Mouse (Mus musculus): ENCODE measurements around the gene Rcor3. TPM values are rescaled to one million over a fixed set of nuclear protein-coding genes. Genes with fewer than 3 reads are reported as not detected.

Gene Rcor3
- polyA plus RNA-seq (2012; ENCODE audit: insufficient read depth, low replicate concordance), result 6.0 and 15.6 TPM in 2 replicates

GRCm38 (mm10) chr1:192137926-192138910 is at the start of gene Rcor3:
Gene Rcor3, minus strand, starts transcription at chr1:192138062.
- Histone ChIP-seq H3K4me1 (peaks cover 36% of the 10 kb centered on the region), H3K9me3 (peaks cover 8% of the 10 kb centered on the region), H3K4me3 (replicated peaks) (peak within 1 kb of the TSS; percentile 98), H3K27me3 (replicated peaks) (no peaks in the 10 kb centered on the region), H3K36me3 (replicated peaks; ENCODE audit: low read length) (peaks cover 16% of the 10 kb centered on the region)
- no peak for TF ChIP-seq FLI1 (IDR thresholded peaks at IDR 0.05; ENCODE audit: low read length)

- no peak for TF ChIP-seq FLI1 (IDR thresholded peaks at IDR 0.05; ENCODE audit: low read length)
- TF ChIP-seq GATA1 (IDR thresholded peaks at IDR 0.05; ENCODE audit: borderline replicate concordance, low read length), result no peak
- Histone ChIP-seq H3K9me3 (peaks cover 11% of the 10 kb centered on the region), H3K4me3 (replicated peaks) (no peak overlapping the region)
These were observed 43.9 kb upstream of the Rcor3 start for GRCm38 (mm10) chr1:192181696-192182257.

GRCm38 (mm10) chr1:192179877-192180276 is 42.0 kb upstream of the Rcor3 start:
- Histone ChIP-seq H3K9me3 (peaks cover 11% of the 10 kb centered on the region), H3K36me3 (replicated peaks; ENCODE audit: low read length) (no peaks in the 10 kb centered on the region), H3K27me3 (replicated peaks) (peaks cover 7% of the 10 kb centered on the region), H3K4me3 (replicated peaks) (no peak overlapping the region), H3K4me1 (no peaks in the 10 kb centered on the region)
- TF ChIP-seq GATA1 (IDR thresholded peaks at IDR 0.05; ENCODE audit: borderline replicate concordance, low read length) (no peak), FLI1 (IDR thresholded peaks at IDR 0.05; ENCODE audit: low read length) (no peak)

More at GRCm38 (mm10) chr1:192181696-192182257, 43.9 kb upstream of the Rcor3 start:
- peaks cover 6% of the 10 kb centered on the region for H3K27me3 ChIP-seq (replicated peaks)
- no peaks in the 10 kb centered on the region for H3K36me3 ChIP-seq (replicated peaks; ENCODE audit: low read length)
- H3K4me1 ChIP-seq, result no peaks in the 10 kb centered on the region

- H3K4me3 ChIP-seq (replicated peaks), result no peak overlapping the region
- peaks cover 13% of the 10 kb centered on the region for H3K27me3 ChIP-seq (replicated peaks)
- TF ChIP-seq GATA1 (IDR thresholded peaks at IDR 0.05; ENCODE audit: borderline replicate concordance, low read length) (no peak), FLI1 (IDR thresholded peaks at IDR 0.05; ENCODE audit: low read length) (no peak)
- H3K36me3 ChIP-seq (replicated peaks; ENCODE audit: low read length), result no peaks in the 10 kb centered on the region
- H3K9me3 ChIP-seq, result peaks cover under 1% of the 10 kb centered on the region; the same call in 1 of the 2 replicates
- peaks cover 5% of the 10 kb centered on the region; the same call in 1 of the 2 replicates for H3K4me1 ChIP-seq
These were observed 33.6 kb upstream of the Rcor3 start for GRCm38 (mm10) chr1:192171477-192171876.

GRCm38 (mm10) chr1:192151179-192151578 is 13.3 kb upstream of the Rcor3 start:
- H3K4me3 ChIP-seq (replicated peaks), result no peak overlapping the region
- no peaks in the 10 kb centered on the region for H3K36me3 ChIP-seq (replicated peaks; ENCODE audit: low read length)
- no peak for TF ChIP-seq FLI1 (IDR thresholded peaks at IDR 0.05; ENCODE audit: low read length)
- no peak for TF ChIP-seq GATA1 (IDR thresholded peaks at IDR 0.05; ENCODE audit: borderline replicate concordance, low read length)
- H3K4me1 ChIP-seq, result no peaks in the 10 kb centered on the region
- H3K9me3 ChIP-seq, result 0 out of 2 replicates have a peak, but pooled peaks cover 7% of the 10 kb centered on the region
- H3K27me3 ChIP-seq (replicated peaks), result peaks cover 2% of the 10 kb centered on the region

GRCm38 (mm10) chr1:192140313-192140712 is 2.5 kb upstream of the Rcor3 start:
- no peak overlapping the region for H3K4me3 ChIP-seq (replicated peaks)
- peaks cover 24% of the 10 kb centered on the region for H3K9me3 ChIP-seq
- peaks cover 20% of the 10 kb centered on the region for H3K4me1 ChIP-seq
- H3K27me3 ChIP-seq (replicated peaks), result peaks cover 2% of the 10 kb centered on the region
- no peaks in the 10 kb centered on the region for H3K36me3 ChIP-seq (replicated peaks; ENCODE audit: low read length)
- TF ChIP-seq FLI1 (IDR thresholded peaks at IDR 0.05; ENCODE audit: low read length), result no peak
- no peak for TF ChIP-seq GATA1 (IDR thresholded peaks at IDR 0.05; ENCODE audit: borderline replicate concordance, low read length)

- H3K36me3 ChIP-seq (replicated peaks; ENCODE audit: low read length), result peaks cover 23% of the 10 kb centered on the region
- H3K4me3 ChIP-seq (replicated peaks), result peak overlapping the region; percentile 98
- H3K9me3 ChIP-seq, result peaks cover under 1% of the 10 kb centered on the region; the same call in 1 of the 2 replicates
- no peak for TF ChIP-seq GATA1 (IDR thresholded peaks at IDR 0.05; ENCODE audit: borderline replicate concordance, low read length)
- no peaks in the 10 kb centered on the region for H3K27me3 ChIP-seq (replicated peaks)
- peaks cover 36% of the 10 kb centered on the region for H3K4me1 ChIP-seq
These were observed 454 bp downstream of the Rcor3 start for GRCm38 (mm10) chr1:192137291-192137925.

GRCm38 (mm10) chr1:192136561-192137290 is 1.1 kb downstream of the Rcor3 start:
- H3K27me3 ChIP-seq (replicated peaks), result no peaks in the 10 kb centered on the region
- no peaks in the 10 kb centered on the region for H3K9me3 ChIP-seq
- no peak for TF ChIP-seq GATA1 (IDR thresholded peaks at IDR 0.05; ENCODE audit: borderline replicate concordance, low read length)
- TF ChIP-seq FLI1 (IDR thresholded peaks at IDR 0.05; ENCODE audit: low read length), result no peak
- H3K36me3 ChIP-seq (replicated peaks; ENCODE audit: low read length), result peaks cover 29% of the 10 kb centered on the region
- peak overlapping the region; percentile 98 for H3K4me3 ChIP-seq (replicated peaks)
- peaks cover 39% of the 10 kb centered on the region for H3K4me1 ChIP-seq

GRCm38 (mm10) chr1:192130202-192130601 is 7.7 kb downstream of the Rcor3 start:
- Histone ChIP-seq H3K4me3 (replicated peaks) (no peak overlapping the region), H3K27me3 (replicated peaks) (no peaks in the 10 kb centered on the region), H3K9me3 (no peaks in the 10 kb centered on the region), H3K4me1 (peaks cover 18% of the 10 kb centered on the region; the same call in 1 of the 2 replicates), H3K36me3 (replicated peaks; ENCODE audit: low read length) (peaks cover 84% of the 10 kb centered on the region)
- TF ChIP-seq GATA1 (IDR thresholded peaks at IDR 0.05; ENCODE audit: borderline replicate concordance, low read length) (no peak), FLI1 (IDR thresholded peaks at IDR 0.05; ENCODE audit: low read length) (no peak)
